Comparison of ENCODE assay signal across 11 mouse cellular contexts in the genomic region with DNA sequence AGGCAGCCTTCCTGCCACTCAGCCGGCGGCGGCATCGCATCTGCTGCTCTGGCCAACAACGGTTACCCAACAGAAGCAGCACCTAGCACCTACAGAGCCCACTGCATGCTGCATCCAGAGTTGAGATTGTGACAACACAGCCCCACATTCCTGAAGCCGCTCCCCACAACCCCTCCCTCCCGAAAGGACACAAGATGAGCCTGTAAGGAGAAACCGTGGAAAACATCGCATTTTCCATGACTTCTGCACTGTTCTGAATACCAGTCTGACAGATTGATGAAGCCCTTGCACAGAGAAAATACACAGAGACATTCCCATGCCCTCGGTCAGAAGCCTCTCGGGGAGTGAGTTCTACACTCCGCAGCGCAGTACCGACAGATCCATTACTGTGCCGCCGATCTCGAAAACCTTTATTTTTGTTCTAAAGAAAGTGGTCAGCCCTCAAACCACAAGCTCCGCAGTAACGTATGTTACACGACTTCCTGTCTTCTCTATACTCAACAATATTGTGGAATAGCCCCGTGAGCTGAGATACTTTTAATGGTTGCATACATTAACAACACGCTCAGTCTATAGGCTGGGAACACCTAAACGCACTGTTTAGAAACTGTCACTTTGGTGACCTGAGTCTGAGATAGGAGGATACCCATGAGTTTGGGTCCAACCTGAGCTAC. TPM values are rescaled to one million over a fixed set of nuclear protein-coding genes. Genes with fewer than 3 reads are reported as not detected.
DNase-seq lines count a peak whose midpoint lies in the region; ATAC-seq and TF ChIP-seq lines count a peak whose summit lies in the region.
"Had no signal": no experiment of that assay in that cellular context is flagged by ENCODE, and none has a peak within 500 bp of the region (broad histone marks: within the 10 kb centered on the region; RNA-seq: fewer than 3 reads in every experiment).

No protein-coding gene starts in this region.

- H3K4me1 ChIP-seq in cerebellum, adult 2 months (ENCODE audit: control insufficient read depth, insufficient read depth, low read length): peaks cover 45% of the 10 kb centered on the region
- peaks cover 31% of the 10 kb centered on the region for H3K4me1 ChIP-seq in kidney, embryonic 16.5 days (ENCODE audit: insufficient read depth, low read length)
- H3K4me1 ChIP-seq in embryonic facial prominence, embryonic 10.5 days: peaks cover 26% of the 10 kb centered on the region
- peaks cover 51% of the 10 kb centered on the region for H3K4me1 ChIP-seq in liver, postnatal 0 days (ENCODE audit: insufficient read depth)
- peaks cover under 1% of the 10 kb centered on the region for H3K4me1 ChIP-seq in midbrain, embryonic 16.5 days (ENCODE audit: control insufficient read depth, insufficient read depth, low read length)

- H3K4me2 ChIP-seq in kidney, embryonic 16.5 days (replicated peaks; ENCODE audit: low read depth, low read length): peak overlapping the region; percentile 24; the same call in 1 of the 2 replicates
- H3K4me2 ChIP-seq in liver, postnatal 0 days (ENCODE audit: low read depth, low read length): peak overlapping the region; percentile 1; the same call in 1 of the 2 replicates
- H3K4me2 ChIP-seq in midbrain, embryonic 16.5 days (ENCODE audit: low read length): no peak overlapping the region
- H3K4me2 ChIP-seq: hindbrain, embryonic 14.5 days had no signal

- TF ChIP-seq POLR2A in cerebellum, adult 2 months (IDR thresholded peaks at IDR 0.05; ENCODE audit: borderline replicate concordance, insufficient read depth, low read length): no peak

- 0 out of 2 replicates have a peak overlapping the region, but pooled peaks have one; percentile 47 for H3K27ac ChIP-seq in cerebellum, adult 2 months (ENCODE audit: insufficient read depth, low read length)
- H3K27ac ChIP-seq in kidney, embryonic 16.5 days (ENCODE audit: low read length): peak overlapping the region; percentile 28; the same call in 1 of the 2 replicates
- peak overlapping the region; percentile 44; the same call in 1 of the 2 replicates for H3K27ac ChIP-seq in embryonic facial prominence, embryonic 10.5 days (replicated peaks)
- 0 out of 2 replicates have a peak overlapping the region, but pooled peaks have one; percentile 7 for H3K27ac ChIP-seq in liver, postnatal 0 days (ENCODE audit: low read depth)
- no peak overlapping the region for H3K27ac ChIP-seq in midbrain, embryonic 16.5 days (ENCODE audit: low read length)
- H3K27ac ChIP-seq: hindbrain, embryonic 14.5 days had no signal

- no peak for ATAC-seq in kidney, embryonic 16.5 days (ENCODE audit: low FRiP score, low TSS enrichment)
- no peak for ATAC-seq in liver, postnatal 0 days
- no peak for ATAC-seq in midbrain, embryonic 16.5 days
- ATAC-seq: activated CD4-positive, CD25-positive, alpha-beta regulatory T cell, adult 4 months had no signal

- DNase-seq in cerebellum, adult 2 months: no peak
- no peak for DNase-seq in cerebellum, postnatal 36 days
- no peak for DNase-seq in kidney, postnatal 14 days
- no peak for DNase-seq in embryonic facial prominence, embryonic 10.5 days (ENCODE audit: low spot score)
- DNase-seq in liver, postnatal 0 days: no peak
- DNase-seq in left cerebral cortex, adult 8-10 months (ENCODE audit: low spot score in 2 of 2): no peak
- DNase-seq: lung, postnatal 36 days had no signal

- H3K9me3 ChIP-seq in kidney, embryonic 16.5 days (ENCODE audit: low read length): no peaks in the 10 kb centered on the region
- no peaks in the 10 kb centered on the region for H3K9me3 ChIP-seq in embryonic facial prominence, embryonic 10.5 days
- H3K9me3 ChIP-seq in liver, postnatal 0 days (ENCODE audit: low read length): no peaks in the 10 kb centered on the region
- H3K9me3 ChIP-seq in midbrain, embryonic 16.5 days (replicated peaks; ENCODE audit: control insufficient read depth, low read length, poor library complexity, severe bottlenecking): no peaks in the 10 kb centered on the region

- TF ChIP-seq CTCF in cerebellum, adult 2 months (IDR thresholded peaks at IDR 0.05; ENCODE audit: borderline replicate concordance, insufficient read depth, low read depth, low read length): no peak
- TF ChIP-seq CTCF in liver, postnatal 0 days (IDR thresholded peaks at IDR 0.05; ENCODE audit: low read depth): no peak

- no peak for TF ChIP-seq EP300 in liver, postnatal 0 days (IDR thresholded peaks at IDR 0.05; ENCODE audit: low read depth)

- H3K27me3 ChIP-seq in cerebellum, adult 2 months (ENCODE audit: control insufficient read depth, insufficient read depth, low read length): no peaks in the 10 kb centered on the region
- no peaks in the 10 kb centered on the region for H3K27me3 ChIP-seq in kidney, embryonic 16.5 days (ENCODE audit: insufficient read depth, low read length)
- H3K27me3 ChIP-seq in embryonic facial prominence, embryonic 10.5 days (replicated peaks; ENCODE audit: low read depth, poor library complexity, severe bottlenecking): no peaks in the 10 kb centered on the region
- no peaks in the 10 kb centered on the region for H3K27me3 ChIP-seq in liver, postnatal 0 days (ENCODE audit: insufficient read depth, low read length)
- H3K27me3 ChIP-seq in midbrain, embryonic 16.5 days (ENCODE audit: control insufficient read depth, insufficient read depth, low read depth, low read length): no peaks in the 10 kb centered on the region

- H3K36me3 ChIP-seq in kidney, embryonic 16.5 days (ENCODE audit: insufficient read depth, low read length): no peaks in the 10 kb centered on the region
- no peaks in the 10 kb centered on the region for H3K36me3 ChIP-seq in embryonic facial prominence, embryonic 10.5 days (replicated peaks)
- no peaks in the 10 kb centered on the region for H3K36me3 ChIP-seq in liver, postnatal 0 days (replicated peaks; ENCODE audit: insufficient read depth, low read length)
- H3K36me3 ChIP-seq in midbrain, embryonic 16.5 days (ENCODE audit: control insufficient read depth, insufficient read depth, low read length): no peaks in the 10 kb centered on the region

- H3K9ac ChIP-seq in kidney, embryonic 16.5 days (replicated peaks; ENCODE audit: low read length): 0 out of 2 replicates have a peak overlapping the region, but pooled peaks have one; percentile 28
- no peak overlapping the region for H3K9ac ChIP-seq in liver, postnatal 0 days (replicated peaks)
- no peak overlapping the region for H3K9ac ChIP-seq in midbrain, embryonic 16.5 days (ENCODE audit: low read depth, low read length)
- H3K9ac ChIP-seq: hindbrain, embryonic 14.5 days had no signal

- 77% methylated on average over 23 of the region's 23 CpGs for WGBS in cerebellum, adult 2 months
- 53% methylated on average over 23 of the region's 23 CpGs for WGBS in kidney, embryonic 16.5 days
- 90% methylated on average over 23 of the region's 23 CpGs for WGBS in embryonic facial prominence, embryonic 10.5 days
- 53% methylated on average over 23 of the region's 23 CpGs for WGBS in liver, postnatal 0 days (ENCODE audit: insufficient replicate concordance)
- WGBS in midbrain, embryonic 16.5 days: 92% methylated on average over 23 of the region's 23 CpGs

- no peak overlapping the region for H3K4me3 ChIP-seq in cerebellum, adult 2 months (replicated peaks; ENCODE audit: insufficient read depth, low read depth, low read length)
- H3K4me3 ChIP-seq in kidney, embryonic 16.5 days (ENCODE audit: low read length): no peak overlapping the region
- no peak overlapping the region for H3K4me3 ChIP-seq in embryonic facial prominence, embryonic 10.5 days
- no peak overlapping the region for H3K4me3 ChIP-seq in liver, postnatal 0 days (ENCODE audit: low read depth, low read length)
- H3K4me3 ChIP-seq in midbrain, embryonic 16.5 days (ENCODE audit: low read depth, low read length): no peak overlapping the region

RNA-seq across cellular contexts. Expression of a gene that starts 23.1 kb away (rescaled TPM):
- 29.2 and 34.0 TPM in 2 replicates for polyA plus RNA-seq in cerebellum, adult 2 months (2012; rRNA removed)
- 10.1 and 10.3 TPM in 2 replicates for polyA plus RNA-seq in kidney, embryonic 16.5 days (2015; fragmentation: Nextera tagmentation; extraction: Ambion mirVana)
- polyA plus RNA-seq in embryonic facial prominence, embryonic 10.5 days (2016; fragmentation: Nextera tagmentation; extraction: Ambion mirVana): 5.2 and 5.3 TPM in 2 replicates
- polyA plus RNA-seq in liver, postnatal 0 days (2015; fragmentation: Nextera tagmentation; extraction: Ambion mirVana): 7.2 and 8.8 TPM in 2 replicates
- 10 to 100 TPM; 28.5 to 32.2 (median 29.6) TPM for total RNA-seq in left cerebral cortex, adult 8-10 months (2022)
- polyA plus RNA-seq in midbrain, embryonic 16.5 days (2015; fragmentation: Nextera tagmentation; extraction: Ambion mirVana): 11.7 and 12.6 TPM in 2 replicates
